11 mouse cellular contexts compared by ENCODE assay signal in the genomic region with DNA sequence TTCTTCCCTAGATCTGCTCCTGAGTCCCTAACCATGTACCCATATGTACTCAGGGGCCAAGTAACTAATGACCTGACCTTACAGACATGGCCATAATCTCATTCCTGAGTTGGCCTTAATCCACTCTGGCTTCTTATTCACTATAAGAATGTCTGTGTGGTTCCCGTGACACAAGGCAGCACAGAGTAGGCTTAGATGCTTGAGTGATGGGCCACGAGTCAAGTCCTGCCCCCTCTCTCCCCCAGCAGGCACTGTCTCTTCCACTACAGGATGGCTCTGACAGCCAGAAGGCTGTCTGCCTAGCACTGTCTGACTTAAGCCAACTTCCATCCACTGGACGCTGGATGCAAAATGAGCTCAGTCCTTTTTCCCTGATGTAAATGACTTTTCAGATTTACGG.
"Had no signal": no experiment of that assay in that cellular context is flagged by ENCODE, and none has a peak within 500 bp of the region (broad histone marks: within the 10 kb centered on the region; RNA-seq: fewer than 3 reads in every experiment).

No protein-coding gene starts in this region.

- DNase-seq: kidney, adult 11 months; kidney, adult 8-10 months; kidney, postnatal 10 days; kidney, postnatal 36 days; layer of hippocampus, postnatal 36 days; liver; liver, embryonic 13.5 days; lung, embryonic 14.5 days; midbrain, embryonic 14.5 days; thymus, adult 18-20 months; thymus, postnatal 36 days had no signal
